Mouse (Mus musculus): ENCODE results near the gene Olfr458. TPM values are rescaled to one million over a fixed set of nuclear protein-coding genes. Genes with fewer than 3 reads are reported as not detected.
"Not testable (repeated sequence)": the region's sequence is repeated elsewhere in the genome, so short reads cannot be mapped to it uniquely, and the experiment has no call there.

Gene Olfr458
- not detected for total RNA-seq (2021)

GRCm38 (mm10) chr6:42465096-42465495 is at the start of gene Olfr458:
Gene Olfr458 (minus strand): TSS chr6:42465196.
- no peak for DNase-seq

GRCm38 (mm10) chr6:42513461-42513860 is 48.5 kb upstream of the Olfr458 start:
- no peak for DNase-seq

GRCm38 (mm10) chr6:42509311-42509710 is 44.3 kb upstream of the Olfr458 start:
- DNase-seq, result no peak

GRCm38 (mm10) chr6:42503478-42503877 is 38.5 kb upstream of the Olfr458 start:
- peak in 1 of 2 experiments; percentile 3 for DNase-seq

GRCm38 (mm10) chr6:42489731-42490130 is 24.7 kb upstream of the Olfr458 start:
- DNase-seq, result no peak

- no peak for DNase-seq
Observed at GRCm38 (mm10) chr6:42487114-42487513, 22.1 kb upstream of the Olfr458 start, which contains the start of gene Olfr456. Gene Olfr456 (minus strand): TSS chr6:42487214.

- DNase-seq, result no peak
Observed at GRCm38 (mm10) chr6:42484633-42485032, 19.6 kb upstream of the Olfr458 start.

GRCm38 (mm10) chr6:42476235-42476634 is 11.2 kb upstream of the Olfr458 start, which contains the start of gene Olfr457:
Gene Olfr457 (minus strand): TSS chr6:42476335.
- DNase-seq, result no peak

GRCm38 (mm10) chr6:42471298-42471697 is 6.3 kb upstream of the Olfr458 start:
- not testable (repeated sequence) for DNase-seq

- DNase-seq, result no peak
Observed at GRCm38 (mm10) chr6:42470542-42470941, 5.5 kb upstream of the Olfr458 start.

GRCm38 (mm10) chr6:42447381-42447780 is 17.6 kb downstream of the Olfr458 start:
- no peak for DNase-seq

GRCm38 (mm10) chr6:42444491-42444890 is 20.5 kb downstream of the Olfr458 start:
- DNase-seq, result no peak

- DNase-seq, result no peak
Observed at GRCm38 (mm10) chr6:42441395-42441794, 23.6 kb downstream of the Olfr458 start.

GRCm38 (mm10) chr6:42435490-42435889 is 29.5 kb downstream of the Olfr458 start:
- no peak for DNase-seq

- no peak for DNase-seq
Observed at GRCm38 (mm10) chr6:42434446-42434845, 30.6 kb downstream of the Olfr458 start, which contains the start of gene Tas2r126. Gene Tas2r126 (plus strand): TSS chr6:42434535.

- DNase-seq, result no peak
Observed at GRCm38 (mm10) chr6:42433554-42433953, 31.4 kb downstream of the Olfr458 start.

- no peak for DNase-seq
Observed at GRCm38 (mm10) chr6:42426337-42426736, 38.7 kb downstream of the Olfr458 start.

GRCm38 (mm10) chr6:42424472-42424871 is 40.5 kb downstream of the Olfr458 start:
- DNase-seq, result no peak

- DNase-seq, result no peak
Observed at GRCm38 (mm10) chr6:42421439-42421838, 43.6 kb downstream of the Olfr458 start.

- DNase-seq, result no peak
Observed at GRCm38 (mm10) chr6:42419443-42419842, 45.6 kb downstream of the Olfr458 start.

Other genes with a start within 250 kb of the Olfr458 start
- gene Tas2r144, start 249.9 kb downstream of the Olfr458 start, total RNA-seq (2021), result not detected
- 1 to 10 TPM; 9.5 to 9.6 TPM for gene Gstk1, start 219.3 kb downstream of the Olfr458 start, total RNA-seq (2021)
- gene Tmem139, start 203.2 kb downstream of the Olfr458 start, total RNA-seq (2021), result not detected
- 10 to 100 TPM; 20.6 to 23.7 TPM for gene Casp2, start 200.2 kb downstream of the Olfr458 start, total RNA-seq (2021)
- gene Clcn1, start 178.5 kb downstream of the Olfr458 start, total RNA-seq (2021), result 1 to 10 TPM; 2.7 to 3.6 TPM
- gene Fam131b, start 140.6 kb downstream of the Olfr458 start, total RNA-seq (2021), result 10 to 100 TPM; 76.2 to 77.0 TPM
- gene Zyx, start 115.6 kb downstream of the Olfr458 start, total RNA-seq (2021), result 10 to 100 TPM; 42.8 to 45.0 TPM
- gene Epha1, start 91.9 kb downstream of the Olfr458 start, total RNA-seq (2021), result under 1 TPM in 1 of 2 experiments, not detected in 1; 0.15 TPM
- gene Tas2r143, start 65.0 kb downstream of the Olfr458 start, total RNA-seq (2021), result under 1 TPM in 1 of 2 experiments, not detected in 1; 0.40 TPM
- not detected for gene Tas2r135, start 59.8 kb downstream of the Olfr458 start, total RNA-seq (2021)
- gene Tas2r126, start 30.7 kb downstream of the Olfr458 start, total RNA-seq (2021), result not detected
- not detected for gene Olfr457, start 11.1 kb upstream of the Olfr458 start, total RNA-seq (2021)
- gene Olfr456, start 22.0 kb upstream of the Olfr458 start, total RNA-seq (2021), result not detected
- not detected for gene Olfr455, start 82.4 kb upstream of the Olfr458 start, total RNA-seq (2021)
- gene Tcaf3, start 132.5 kb upstream of the Olfr458 start, total RNA-seq (2021), result not detected
- gene Tcaf2, start 180.1 kb upstream of the Olfr458 start, total RNA-seq (2021), result under 1 TPM; 0.56 to 0.62 TPM
- 100 to 1,000 TPM; 221 to 227 TPM for gene Tcaf1, start 244.9 kb upstream of the Olfr458 start, total RNA-seq (2021)

Data from layer of hippocampus, postnatal 36 days (tissue).